Mouse (Mus musculus) cerebellum, postnatal 10 days (tissue): ENCODE results near the gene M1ap.

Source experiments
- DNase-seq, 2 experiments: peaks; one replicate each; pipeline ENCODE4 v3.0.0; 2021; ENCODE audit warnings: mixed read lengths in 2 of 2

M1ap gene

DNA sequence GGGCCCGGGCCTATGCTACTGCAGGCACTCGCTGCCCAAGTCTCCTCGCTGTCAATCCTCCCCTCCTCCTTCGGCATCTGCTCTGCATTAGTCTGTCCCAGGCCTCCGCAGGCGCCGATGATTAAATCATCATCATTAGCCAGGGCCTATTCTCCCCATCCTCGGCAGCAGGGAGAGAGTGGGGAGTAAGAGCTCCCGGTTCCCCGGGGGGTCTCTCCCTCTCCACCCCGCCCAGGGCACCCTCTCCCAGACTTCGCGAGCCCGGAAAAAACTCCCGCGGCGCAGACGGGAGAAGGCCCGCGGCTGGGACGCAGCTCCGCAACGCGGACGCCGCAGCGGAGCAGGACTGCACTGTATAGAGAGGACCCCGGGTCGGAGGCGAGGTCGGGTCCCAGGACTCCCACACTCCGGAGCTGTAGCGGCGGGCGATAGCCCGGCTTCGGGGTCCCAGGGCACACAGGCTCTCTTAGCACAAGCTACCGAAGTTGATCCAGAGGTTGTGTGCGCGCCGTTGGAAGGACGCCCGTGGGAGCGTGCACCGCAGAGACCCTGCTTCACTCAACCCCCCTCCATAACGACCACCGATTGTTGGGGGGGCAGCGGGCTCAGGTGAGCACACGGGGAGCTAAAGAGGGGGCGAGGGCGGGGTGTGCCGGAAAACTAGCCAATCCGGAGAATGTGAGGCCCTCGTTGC, 131.1 kb downstream of the M1ap start, which contains the start of gene Pcgf1:
Gene Pcgf1 (plus strand): TSS at position 240 of the 694 bp plus-strand sequence.
- peak in 1 of 2 experiments; percentile 68 for DNase-seq

DNA sequence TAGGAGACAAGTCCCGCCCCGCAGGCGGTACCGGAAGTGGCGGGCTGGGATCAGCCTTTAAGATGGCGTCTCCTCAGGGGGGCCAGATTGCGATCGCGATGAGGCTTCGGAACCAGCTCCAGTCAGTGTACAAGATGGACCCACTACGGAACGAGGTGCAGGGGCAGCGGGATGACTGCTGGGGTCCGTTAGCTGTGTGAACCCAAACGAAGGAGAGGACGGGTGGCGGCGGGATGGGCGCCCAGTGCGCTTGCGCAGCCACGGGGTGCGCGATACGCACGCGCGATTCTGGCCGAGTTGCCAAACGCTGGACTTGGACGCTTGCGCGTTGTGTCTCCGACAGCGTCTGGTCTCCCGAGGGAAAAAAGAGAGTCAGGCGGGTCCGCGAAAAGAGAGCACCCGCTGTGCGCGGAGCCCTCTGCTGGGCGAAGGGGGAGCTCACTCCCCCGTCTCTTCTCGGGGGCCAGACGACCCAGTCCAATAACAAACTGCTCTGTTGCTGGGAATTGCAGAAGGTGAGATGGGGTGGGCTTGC, 131.7 kb downstream of the M1ap start:
- DNase-seq, result peak; percentile 100
